Mouse (Mus musculus): Measurements from ENCODE around the gene Isy1. TPM values are rescaled to one million over a fixed set of nuclear protein-coding genes. Genes with fewer than 3 reads are reported as not detected.

The Isy1 gene
- 38.3 and 44.8 TPM in 2 replicates for polyA plus RNA-seq (2012; ENCODE audit: insufficient read depth, insufficient read length, missing spikeins)

- no peak for TF ChIP-seq CTCF (IDR thresholded peaks at IDR 0.05; ENCODE audit: low read depth, low read length)
- TF ChIP-seq POLR2A (IDR thresholded peaks at IDR 0.05; ENCODE audit: borderline replicate concordance, low read depth, low read length), result peak; percentile 76
- Histone ChIP-seq H3K4me3 (ENCODE audit: insufficient read depth, low read length) (peak within 1 kb of the TSS; percentile 92), H3K4me1 (ENCODE audit: control insufficient read depth, insufficient read depth, low read length) (peaks cover 21% of the 10 kb centered on the region), H3K27ac (ENCODE audit: insufficient read depth, low read depth, low read length) (peak within 1 kb of the TSS; percentile 81)
These were observed at the start of gene Isy1 for GRCm38 (mm10) chr6:87838551-87839197. Gene Isy1, minus strand, starts transcription at chr6:87838798.

GRCm38 (mm10) chr6:87887594-87888233, 49.1 kb upstream of the Isy1 start, which contains the start of gene Copg1:
Gene Copg1, plus strand, starts transcription at chr6:87887814.
- TF ChIP-seq CTCF (IDR thresholded peaks at IDR 0.05; ENCODE audit: low read depth, low read length) (peak; percentile 55), POLR2A (IDR thresholded peaks at IDR 0.05; ENCODE audit: borderline replicate concordance, low read depth, low read length) (no peak)
- Histone ChIP-seq H3K4me1 (ENCODE audit: control insufficient read depth, insufficient read depth, low read length) (peaks cover 8% of the 10 kb centered on the region), H3K4me3 (ENCODE audit: insufficient read depth, low read length) (peak within 1 kb of the TSS; percentile 86), H3K27ac (ENCODE audit: insufficient read depth, low read depth, low read length) (no peak within 1 kb of the TSS)

- Histone ChIP-seq H3K4me1 (ENCODE audit: control insufficient read depth, insufficient read depth, low read length) (peaks cover 11% of the 10 kb centered on the region), H3K4me3 (ENCODE audit: insufficient read depth, low read length) (no peak overlapping the region), H3K27ac (ENCODE audit: insufficient read depth, low read depth, low read length) (no peak overlapping the region)
- TF ChIP-seq CTCF (IDR thresholded peaks at IDR 0.05; ENCODE audit: low read depth, low read length) (no peak), POLR2A (IDR thresholded peaks at IDR 0.05; ENCODE audit: borderline replicate concordance, low read depth, low read length) (no peak)
These were observed 48.1 kb upstream of the Isy1 start for GRCm38 (mm10) chr6:87886721-87887120.

GRCm38 (mm10) chr6:87882816-87883215, 44.2 kb upstream of the Isy1 start:
- H3K4me3 ChIP-seq (ENCODE audit: insufficient read depth, low read length), result no peak overlapping the region
- H3K27ac ChIP-seq (ENCODE audit: insufficient read depth, low read depth, low read length), result no peak overlapping the region
- TF ChIP-seq POLR2A (IDR thresholded peaks at IDR 0.05; ENCODE audit: borderline replicate concordance, low read depth, low read length), result no peak
- TF ChIP-seq CTCF (IDR thresholded peaks at IDR 0.05; ENCODE audit: low read depth, low read length), result no peak
- peaks cover 7% of the 10 kb centered on the region for H3K4me1 ChIP-seq (ENCODE audit: control insufficient read depth, insufficient read depth, low read length)

GRCm38 (mm10) chr6:87882221-87882620, 43.6 kb upstream of the Isy1 start:
- no peak overlapping the region for H3K27ac ChIP-seq (ENCODE audit: insufficient read depth, low read depth, low read length)
- H3K4me3 ChIP-seq (ENCODE audit: insufficient read depth, low read length), result no peak overlapping the region
- peaks cover 6% of the 10 kb centered on the region for H3K4me1 ChIP-seq (ENCODE audit: control insufficient read depth, insufficient read depth, low read length)
- TF ChIP-seq POLR2A (IDR thresholded peaks at IDR 0.05; ENCODE audit: borderline replicate concordance, low read depth, low read length) (no peak), CTCF (IDR thresholded peaks at IDR 0.05; ENCODE audit: low read depth, low read length) (no peak)

GRCm38 (mm10) chr6:87879628-87880027, 41.0 kb upstream of the Isy1 start:
- TF ChIP-seq POLR2A (IDR thresholded peaks at IDR 0.05; ENCODE audit: borderline replicate concordance, low read depth, low read length) (no peak), CTCF (IDR thresholded peaks at IDR 0.05; ENCODE audit: low read depth, low read length) (no peak)
- no peak overlapping the region for H3K4me3 ChIP-seq (ENCODE audit: insufficient read depth, low read length)
- H3K4me1 ChIP-seq (ENCODE audit: control insufficient read depth, insufficient read depth, low read length), result peaks cover 4% of the 10 kb centered on the region; the same call in 1 of the 2 replicates
- no peak overlapping the region for H3K27ac ChIP-seq (ENCODE audit: insufficient read depth, low read depth, low read length)

GRCm38 (mm10) chr6:87879010-87879409, 40.4 kb upstream of the Isy1 start:
- H3K4me3 ChIP-seq (ENCODE audit: insufficient read depth, low read length), result no peak overlapping the region
- TF ChIP-seq POLR2A (IDR thresholded peaks at IDR 0.05; ENCODE audit: borderline replicate concordance, low read depth, low read length) (no peak), CTCF (IDR thresholded peaks at IDR 0.05; ENCODE audit: low read depth, low read length) (no peak)
- peaks cover 4% of the 10 kb centered on the region; the same call in 1 of the 2 replicates for H3K4me1 ChIP-seq (ENCODE audit: control insufficient read depth, insufficient read depth, low read length)
- H3K27ac ChIP-seq (ENCODE audit: insufficient read depth, low read depth, low read length), result no peak overlapping the region

- no peak overlapping the region for H3K27ac ChIP-seq (ENCODE audit: insufficient read depth, low read depth, low read length)
- H3K4me3 ChIP-seq (ENCODE audit: insufficient read depth, low read length), result no peak overlapping the region
- H3K4me1 ChIP-seq (ENCODE audit: control insufficient read depth, insufficient read depth, low read length), result peaks cover 5% of the 10 kb centered on the region; the same call in 1 of the 2 replicates
- TF ChIP-seq POLR2A (IDR thresholded peaks at IDR 0.05; ENCODE audit: borderline replicate concordance, low read depth, low read length) (no peak), CTCF (IDR thresholded peaks at IDR 0.05; ENCODE audit: low read depth, low read length) (no peak)
These were observed 37.6 kb upstream of the Isy1 start for GRCm38 (mm10) chr6:87876068-87876643.

GRCm38 (mm10) chr6:87875562-87875961, 37.0 kb upstream of the Isy1 start:
- Histone ChIP-seq H3K27ac (ENCODE audit: insufficient read depth, low read depth, low read length) (no peak overlapping the region), H3K4me3 (ENCODE audit: insufficient read depth, low read length) (no peak overlapping the region), H3K4me1 (ENCODE audit: control insufficient read depth, insufficient read depth, low read length) (peaks cover 5% of the 10 kb centered on the region; the same call in 1 of the 2 replicates)
- TF ChIP-seq POLR2A (IDR thresholded peaks at IDR 0.05; ENCODE audit: borderline replicate concordance, low read depth, low read length) (no peak), CTCF (IDR thresholded peaks at IDR 0.05; ENCODE audit: low read depth, low read length) (no peak)

- TF ChIP-seq CTCF (IDR thresholded peaks at IDR 0.05; ENCODE audit: low read depth, low read length), result no peak
- no peak for TF ChIP-seq POLR2A (IDR thresholded peaks at IDR 0.05; ENCODE audit: borderline replicate concordance, low read depth, low read length)
- H3K4me1 ChIP-seq (ENCODE audit: control insufficient read depth, insufficient read depth, low read length), result peaks cover 5% of the 10 kb centered on the region; the same call in 1 of the 2 replicates
- no peak overlapping the region for H3K4me3 ChIP-seq (ENCODE audit: insufficient read depth, low read length)
- H3K27ac ChIP-seq (ENCODE audit: insufficient read depth, low read depth, low read length), result no peak overlapping the region
These were observed 36.5 kb upstream of the Isy1 start for GRCm38 (mm10) chr6:87875083-87875482.
